Mouse (Mus musculus) E14TG2a.4 (cell line): ENCODE data around the gene E330034G19Rik.
"Not testable (repeated sequence)": the region's sequence is repeated elsewhere in the genome, so short reads cannot be mapped to it uniquely, and the experiment has no call there.

Experiments used
- CTCF ChIP-seq: conservative IDR thresholded peaks from 2 replicates; pipeline ENCODE4 v1.5.1; 2014; ENCODE audit warnings: low read length
- NANOG ChIP-seq: IDR thresholded peaks from 2 replicates; pipeline ENCODE4 v1.6.1; 2014; ENCODE audit warnings: borderline replicate concordance, low read length, mixed read lengths
- POU5F1 ChIP-seq: IDR thresholded peaks from 2 replicates; pipeline ENCODE4 v1.6.1; 2014; ENCODE audit warnings: low read length, borderline replicate concordance

GRCm38 (mm10) chr14:24347007-24347406, 54.0 kb downstream of the E330034G19Rik start:
- not testable (repeated sequence) for TF ChIP-seq CTCF, POU5F1
- peak; percentile 55; the same call in 1 of the 2 replicates for TF ChIP-seq NANOG
